Mouse (Mus musculus) kidney, postnatal 10 days (tissue): ENCODE data around the gene Gtsf1.
A peak's percentile ranks its signal among the peaks of the same experiment; 100 is the strongest.

Source experiments
- DNase-seq: peaks from one replicate; pipeline ENCODE4 v3.0.0; 2021; ENCODE audit warnings: mixed read lengths

Gtsf1 gene

DNA sequence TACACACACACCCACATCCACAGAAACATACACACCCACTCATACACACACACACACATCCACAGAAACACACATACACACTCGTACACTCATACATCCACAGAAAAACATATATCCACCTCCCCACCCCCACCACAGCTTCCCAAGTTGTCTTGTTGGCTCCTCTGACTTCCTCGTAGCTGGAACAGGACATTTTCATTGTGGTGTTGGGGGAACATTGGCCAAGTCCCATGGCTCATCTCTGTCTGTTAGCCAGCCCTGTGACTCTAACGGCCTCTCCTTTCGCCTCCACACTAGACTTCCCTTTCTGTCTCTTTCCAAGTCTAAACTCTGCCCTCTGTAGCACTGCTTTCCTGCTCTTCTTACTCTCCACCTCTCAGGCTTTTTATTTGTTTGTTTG, 72.5 kb downstream of the Gtsf1 start:
- DNase-seq = no peak

GRCm38 (mm10) chr15:103356130-103356529, 74.1 kb downstream of the Gtsf1 start:
- DNase-seq = no peak

DNA sequence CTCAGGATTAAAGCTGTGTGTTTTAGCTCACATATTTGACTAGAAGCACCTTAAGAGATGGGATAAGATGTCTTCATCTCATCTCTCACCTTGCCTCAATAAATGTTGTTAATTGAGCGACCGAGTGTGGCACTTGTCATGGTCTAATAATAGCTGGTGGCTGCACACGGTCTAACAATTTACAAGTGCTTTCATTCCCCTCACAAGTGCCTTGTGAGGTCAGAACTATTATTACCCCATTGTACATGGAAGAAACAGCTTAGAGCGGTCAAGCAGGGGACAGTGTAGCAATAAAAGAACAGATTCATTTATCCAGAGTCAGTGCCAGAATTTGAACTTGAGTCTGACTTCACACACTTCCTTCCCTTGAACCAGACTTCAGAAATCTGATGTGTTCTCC, 74.8 kb downstream of the Gtsf1 start:
- DNase-seq = no peak

DNA sequence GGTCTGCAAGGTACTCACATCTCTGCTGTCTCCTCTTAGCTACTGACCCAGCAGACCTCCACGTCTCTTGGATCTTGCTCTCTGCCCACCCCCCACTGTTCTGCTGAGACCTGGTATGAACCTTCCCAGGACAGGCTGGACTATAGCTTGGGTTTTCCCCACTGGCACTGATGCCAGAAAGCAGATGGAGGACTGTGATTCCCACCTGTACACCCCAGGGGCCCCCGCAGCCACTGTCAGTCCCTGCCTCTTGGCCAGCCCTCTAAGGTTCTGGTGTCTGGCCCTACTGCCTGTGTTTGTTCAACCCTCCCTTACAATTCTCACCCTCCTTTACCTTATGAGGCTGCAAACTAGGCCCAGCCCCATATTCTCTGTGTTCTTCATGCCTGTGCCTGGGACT, 75.6 kb downstream of the Gtsf1 start:
- DNase-seq = no peak

GRCm38 (mm10) chr15:103353511-103354256, 76.6 kb downstream of the Gtsf1 start:
- no peak for DNase-seq

- DNase-seq = peak; percentile 71
These were observed 77.4 kb downstream of the Gtsf1 start for GRCm38 (mm10) chr15:103352856-103353255.
